Mouse (Mus musculus) MEL (cell line): ENCODE measurements at regions not wholly inside any gene's neighbourhood (a gene's known extent, or its start where the extent isn't known, plus 50 kb on each side); places are given as distances from the start of the nearest gene placed in this dataset.

Experiments used
- DNase-seq: peaks from one replicate; pipeline ENCODE4 v3.0.0; 2011; ENCODE audit warnings: low read depth, low spot score
- H3K27ac ChIP-seq: 2 replicates; pipeline ENCODE4 v1.5.1; 2012; ENCODE audit warnings: low read depth, mild to moderate bottlenecking, control low read depth, low read length, moderate library complexity; ENCODE audit not compliant: control insufficient read depth
- H3K27me3 ChIP-seq, 2 experiments: fragments of 150-350 bp in 1 of 2; sonication (generic) in 1 of 2; 2 replicates each; pipeline ENCODE4 v1.6.1; 2012; ENCODE audit warnings: low read length in 2 of 2, mild to moderate bottlenecking in 2 of 2, improper control_type of control experiment in 1 of 2, moderate library complexity in 1 of 2; ENCODE audit not compliant: insufficient read depth in 2 of 2, control insufficient read depth in 1 of 2
- H3K36me3 ChIP-seq, 2 experiments: 2 replicates each; pipeline ENCODE4 v1.6.1; 2012 to 2014; ENCODE audit warnings: low read length in 2 of 2, improper control_type of control experiment in 1 of 2, inconsistent platforms in 1 of 2, mild to moderate bottlenecking in 1 of 2; ENCODE audit not compliant: insufficient read depth in 2 of 2, control insufficient read depth in 1 of 2
- H3K4me1 ChIP-seq, 2 experiments: fragments of 150-350 bp in 1 of 2; sonication (generic) in 1 of 2; 2 replicates each; pipeline ENCODE4 v1.6.1; 2012; ENCODE audit warnings: low read length in 2 of 2, improper control_type of control experiment in 1 of 2, mild to moderate bottlenecking in 1 of 2; ENCODE audit not compliant: insufficient read depth in 2 of 2, control insufficient read depth in 1 of 2
- H3K4me3 ChIP-seq, 2 experiments: fragments of 150-350 bp in 1 of 2; sonication (generic) in 1 of 2; 2 replicates each; pipeline ENCODE4 v1.5.1; 2012; ENCODE audit warnings: low read depth in 2 of 2, low read length in 2 of 2, mild to moderate bottlenecking in 2 of 2, moderate library complexity in 2 of 2, control low read depth in 1 of 2, improper control_type of control experiment in 1 of 2; ENCODE audit not compliant: control insufficient read depth in 1 of 2, insufficient read depth in 1 of 2
- H3K79me2 ChIP-seq: 2 replicates; pipeline ENCODE4 v1.6.1; 2012; ENCODE audit warnings: mild to moderate bottlenecking, low read length, moderate library complexity; ENCODE audit not compliant: control insufficient read depth, poor library complexity, insufficient read depth
- H3K9ac ChIP-seq: 2 replicates; pipeline ENCODE4 v1.6.1; 2012; ENCODE audit warnings: low read depth, mild to moderate bottlenecking, control low read depth, low read length, moderate library complexity; ENCODE audit not compliant: control insufficient read depth, poor library complexity, severe bottlenecking
- H3K9me3 ChIP-seq: fragments of 150-350 bp; sonication (generic); replicated peaks from 2 replicates; pipeline ENCODE4 v1.6.1; 2012; ENCODE audit warnings: mild to moderate bottlenecking, low read length, improper control_type of control experiment, moderate library complexity; ENCODE audit not compliant: insufficient read depth
- CHD1 ChIP-seq: IDR thresholded peaks from 2 replicates; pipeline ENCODE4 v1.6.1; 2012; ENCODE audit warnings: low read depth, mild to moderate bottlenecking, inconsistent platforms, low read length, improper control_type of control experiment
- CTCF ChIP-seq, 3 experiments: IDR thresholded peaks in 2 of 3; conservative IDR thresholded peaks in 1 of 3; 2 replicates each; pipeline ENCODE4 v1.5.1; 2011 to 2012; ENCODE audit warnings: low read length in 3 of 3, low read depth in 2 of 3, mild to moderate bottlenecking in 2 of 3, improper control_type of control experiment in 1 of 3, inconsistent platforms in 1 of 3, mixed read lengths in 1 of 3, moderate library complexity in 1 of 3; ENCODE audit not compliant: control insufficient read depth in 1 of 3, insufficient read depth in 1 of 3, poor library complexity in 1 of 3, severe bottlenecking in 1 of 3
- EP300 ChIP-seq, 2 experiments: IDR thresholded peaks; 2 replicates each; pipeline ENCODE4 v1.6.1; 2011; ENCODE audit warnings: improper control_type of control experiment in 2 of 2, low read length in 2 of 2, low read depth in 1 of 2, mild to moderate bottlenecking in 1 of 2
- GATA1 ChIP-seq: IDR thresholded peaks from 2 replicates; pipeline ENCODE4 v1.6.1; 2011; ENCODE audit warnings: low read depth, low read length, improper control_type of control experiment
- MAFK ChIP-seq: IDR thresholded peaks from 2 replicates; pipeline ENCODE4 v1.6.1; 2011; ENCODE audit warnings: low read depth, mild to moderate bottlenecking, low read length, improper control_type of control experiment, borderline replicate concordance
- MAX ChIP-seq: IDR thresholded peaks from 2 replicates; pipeline ENCODE4 v1.6.1; 2011; ENCODE audit warnings: low read length, improper control_type of control experiment
- NRF1 ChIP-seq: IDR thresholded peaks from 2 replicates; pipeline ENCODE4 v1.6.1; 2014; ENCODE audit warnings: low read depth, mild to moderate bottlenecking, inconsistent platforms, low read length, improper control_type of control experiment, moderate library complexity; ENCODE audit not compliant: poor library complexity, insufficient read depth, severe bottlenecking
- POLR2AphosphoS2 ChIP-seq: IDR thresholded peaks from 2 replicates; pipeline ENCODE4 v1.6.1; 2011; ENCODE audit warnings: low read length, improper control_type of control experiment
- SMC3 ChIP-seq: IDR thresholded peaks from 2 replicates; pipeline ENCODE4 v1.6.1; 2011; ENCODE audit warnings: low read depth, low read length, improper control_type of control experiment
- TAL1 ChIP-seq: IDR thresholded peaks from 2 replicates; pipeline ENCODE4 v1.6.1; 2012; ENCODE audit warnings: mild to moderate bottlenecking, inconsistent platforms, low read length, moderate library complexity, mixed read lengths
- TBP ChIP-seq: IDR thresholded peaks from 2 replicates; pipeline ENCODE4 v1.8.0; 2011; ENCODE audit warnings: low read depth, low read length, improper control_type of control experiment
- TCF12 ChIP-seq: IDR thresholded peaks from 2 replicates; pipeline ENCODE4 v1.6.1; 2014; ENCODE audit warnings: low read depth, mild to moderate bottlenecking, inconsistent platforms, low read length, improper control_type of control experiment, moderate library complexity
- UBTF ChIP-seq: IDR thresholded peaks from 2 replicates; pipeline ENCODE4 v1.6.1; 2012; ENCODE audit warnings: low read depth, mild to moderate bottlenecking, inconsistent platforms, low read length, improper control_type of control experiment, moderate library complexity, borderline replicate concordance; ENCODE audit not compliant: insufficient read depth
- USF1 ChIP-seq: IDR thresholded peaks from 2 replicates; pipeline ENCODE4 v1.6.1; 2014; ENCODE audit warnings: low read depth, mild to moderate bottlenecking, inconsistent platforms, low read length, improper control_type of control experiment, moderate library complexity
- USF2 ChIP-seq, 2 experiments: IDR thresholded peaks; 2 replicates each; pipeline ENCODE4 v1.6.1; 2011 to 2012; ENCODE audit warnings: improper control_type of control experiment in 2 of 2, low read length in 2 of 2, borderline replicate concordance in 1 of 2, inconsistent platforms in 1 of 2, low read depth in 1 of 2, mild to moderate bottlenecking in 1 of 2; ENCODE audit not compliant: insufficient read depth in 1 of 2
- ZC3H11A ChIP-seq: IDR thresholded peaks from 2 replicates; pipeline ENCODE4 v1.6.1; 2012; ENCODE audit warnings: low read depth, mild to moderate bottlenecking, inconsistent platforms, low read length, improper control_type of control experiment
- ZNF384 ChIP-seq: IDR thresholded peaks from 2 replicates; pipeline ENCODE4 v1.6.1; 2012; ENCODE audit warnings: low read depth, mild to moderate bottlenecking, inconsistent platforms, low read length, improper control_type of control experiment

DNA sequence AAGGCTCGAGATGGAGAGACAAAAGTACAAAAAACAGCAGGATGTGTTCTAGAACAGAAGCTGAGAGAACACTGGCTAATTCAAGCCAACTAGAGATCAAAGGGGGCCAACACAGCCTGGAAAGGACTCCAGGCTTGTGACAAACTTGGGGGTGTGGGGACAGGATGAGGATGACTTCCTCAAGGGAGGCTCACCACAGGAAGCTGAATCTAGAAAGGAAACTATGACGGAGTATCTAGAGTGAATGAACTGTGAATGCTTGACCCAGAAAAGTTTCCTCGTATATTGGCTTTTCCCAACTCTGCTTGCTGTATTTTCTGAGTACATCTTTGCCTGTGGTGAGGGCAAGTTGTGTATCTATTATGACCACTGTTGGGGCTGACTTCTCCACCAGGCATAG, 93.3 kb upstream of the Cited2 start:
- no peak for DNase-seq
- Histone ChIP-seq H3K27ac (no peak overlapping the region), H3K4me3 (no peak overlapping the region), H3K4me1 (no peaks in the 10 kb centered on the region), H3K36me3 (no peaks in the 10 kb centered on the region), H3K9me3 (no peaks in the 10 kb centered on the region), H3K9ac (no peak overlapping the region), H3K79me2 (no peaks in the 10 kb centered on the region), H3K27me3 (no peaks in the 10 kb centered on the region)
- no peak for TF ChIP-seq ZC3H11A
- no peak for TF ChIP-seq EP300 (IDR thresholded peaks at IDR 0.05; ENCODE audit: low read depth in 1 of 2, low read length in 2 of 2)
- no peak for TF ChIP-seq CTCF (IDR thresholded peaks at IDR 0.05 in 2 of 3, conservative IDR thresholded peaks at IDR 0.05 in 1 of 3; ENCODE audit: control insufficient read depth in 1 of 3, insufficient read depth in 1 of 3, low read depth in 2 of 3, low read length in 3 of 3, poor library complexity in 1 of 3, severe bottlenecking in 1 of 3)
- TF ChIP-seq NRF1 = no peak

DNA sequence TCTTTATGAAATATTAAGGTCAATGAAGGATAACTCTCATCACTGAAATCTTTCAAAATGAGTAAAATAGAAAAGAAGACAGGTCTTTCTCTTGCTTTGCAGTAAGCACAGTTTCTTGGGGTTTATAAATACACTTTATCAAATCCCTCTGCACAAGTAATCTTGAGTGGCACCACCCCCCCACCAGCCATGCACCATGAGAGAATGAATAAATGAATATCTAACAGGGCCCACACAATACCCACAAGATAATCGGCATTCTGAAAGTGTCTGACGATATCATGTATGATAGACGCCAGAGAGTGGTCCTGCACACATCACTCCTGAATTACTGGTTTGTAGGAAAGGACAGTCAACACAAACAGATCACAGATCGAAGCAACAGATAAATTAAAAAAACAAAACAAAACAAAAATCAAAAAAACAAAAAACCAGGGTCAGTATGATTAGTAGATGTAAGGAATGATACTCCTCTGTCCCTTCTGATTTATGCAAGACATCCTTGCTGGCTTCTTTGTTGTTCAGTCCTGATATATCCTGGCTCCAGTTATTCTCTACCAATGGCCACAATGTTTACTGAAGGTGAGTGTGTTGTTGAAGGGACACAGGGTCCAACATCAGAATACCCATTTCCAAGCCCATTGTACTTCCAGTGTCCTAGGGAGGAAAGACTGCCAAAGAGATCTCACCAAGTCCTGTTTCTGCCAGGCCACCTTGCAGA, 92.0 kb upstream of the Cited2 start:
- no peaks in the 10 kb centered on the region for H3K36me3 ChIP-seq
- TF ChIP-seq CHD1 (no peak), TCF12 (no peak), TBP (no peak), GATA1 (no peak), MAX (no peak), TAL1 (no peak), SMC3 (no peak), POLR2AphosphoS2 (no peak), UBTF (no peak), CTCF (IDR thresholded peaks at IDR 0.05 in 2 of 3, conservative IDR thresholded peaks at IDR 0.05 in 1 of 3; ENCODE audit: control insufficient read depth in 1 of 3, insufficient read depth in 1 of 3, low read depth in 2 of 3, low read length in 3 of 3, poor library complexity in 1 of 3, severe bottlenecking in 1 of 3) (no peak)
- H3K79me2 ChIP-seq = no peaks in the 10 kb centered on the region
- DNase-seq = no peak
- H3K27me3 ChIP-seq = no peaks in the 10 kb centered on the region
- no peaks in the 10 kb centered on the region for H3K4me1 ChIP-seq
- no peak overlapping the region for H3K27ac ChIP-seq
- H3K4me3 ChIP-seq = no peak overlapping the region
- no peaks in the 10 kb centered on the region for H3K9me3 ChIP-seq
- H3K9ac ChIP-seq = no peak overlapping the region

DNA sequence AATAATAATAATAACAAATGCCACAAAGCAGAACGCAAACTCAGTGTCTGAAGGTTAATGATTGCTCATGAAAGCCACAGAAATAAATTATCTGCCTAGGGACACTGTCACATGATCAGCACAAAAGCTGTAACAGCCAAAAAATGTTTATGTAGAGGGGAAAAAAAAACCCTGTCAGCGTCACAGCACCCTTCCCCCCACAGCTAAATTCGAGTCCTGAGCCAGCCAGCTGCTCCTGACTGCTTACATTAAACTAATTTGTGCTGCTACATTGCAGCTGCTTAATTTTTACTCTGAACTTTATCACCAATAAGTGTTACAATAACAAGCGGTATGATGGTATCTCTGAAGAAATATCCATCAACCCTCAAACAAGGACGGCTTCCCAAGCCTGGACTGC, 91.2 kb upstream of the Cited2 start:
- no peaks in the 10 kb centered on the region for H3K27me3 ChIP-seq
- H3K79me2 ChIP-seq = no peaks in the 10 kb centered on the region
- no peaks in the 10 kb centered on the region for H3K9me3 ChIP-seq
- no peak overlapping the region for H3K9ac ChIP-seq
- no peaks in the 10 kb centered on the region for H3K36me3 ChIP-seq
- no peaks in the 10 kb centered on the region for H3K4me1 ChIP-seq
- no peak overlapping the region for H3K27ac ChIP-seq
- H3K4me3 ChIP-seq = no peak overlapping the region
- 0 out of 4 replicates have a peak, but pooled peaks of 1 of the 2 experiments have one; percentile 13 for TF ChIP-seq USF2 (IDR thresholded peaks at IDR 0.05; ENCODE audit: borderline replicate concordance in 1 of 2, insufficient read depth in 1 of 2, low read depth in 1 of 2, low read length in 2 of 2)
- TF ChIP-seq ZNF384 = peak; percentile 14; the same call in 1 of the 2 replicates
- peak; percentile 66; the same call in 1 of the 2 replicates for TF ChIP-seq USF1
- TF ChIP-seq MAFK = no peak
- no peak for DNase-seq
